Comparison of ENCODE assay signal across 21 mouse cellular contexts in the genomic region with DNA sequence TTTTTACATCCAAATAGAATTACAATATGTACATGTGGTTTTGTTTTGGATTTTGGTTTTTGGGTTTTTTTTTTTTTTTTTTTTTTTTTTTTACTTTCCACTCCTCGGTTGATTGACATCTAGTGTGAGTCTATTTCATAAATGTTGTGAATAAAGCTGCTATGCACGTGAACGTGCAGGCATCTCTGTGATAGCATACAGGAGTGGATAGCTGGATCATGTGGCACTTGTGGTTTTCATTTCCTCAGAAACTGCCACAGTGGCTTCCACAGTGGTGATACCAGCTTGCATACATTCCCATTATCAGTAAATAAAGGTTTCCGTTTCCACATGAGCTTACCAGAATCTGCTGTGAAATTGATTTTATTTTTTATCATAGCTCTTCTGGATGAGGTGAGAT.
"Had no signal": no experiment of that assay in that cellular context is flagged by ENCODE, and none has a peak within 500 bp of the region (broad histone marks: within the 10 kb centered on the region; RNA-seq: fewer than 3 reads in every experiment).

No protein-coding gene starts in this region.

- H3K27ac ChIP-seq: layer of hippocampus, adult 2 months; limb, embryonic 10.5 days; limb, embryonic 13.5 days; liver, embryonic 15.5 days; macrophage; midbrain, embryonic 12.5 days; midbrain, embryonic 15.5 days; neural tube, embryonic 12.5 days; stomach, embryonic 15.5 days had no signal

- H3K36me3 ChIP-seq: limb, embryonic 10.5 days; limb, embryonic 13.5 days; liver, embryonic 15.5 days; midbrain, embryonic 12.5 days; midbrain, embryonic 15.5 days; neural tube, embryonic 12.5 days; stomach, embryonic 15.5 days had no signal

- H3K4me2 ChIP-seq: limb, embryonic 13.5 days; liver, embryonic 15.5 days; lung, embryonic 14.5 days; midbrain, embryonic 12.5 days; midbrain, embryonic 15.5 days; neural tube, embryonic 12.5 days; stomach, embryonic 15.5 days had no signal

- H3K27me3 ChIP-seq: limb, embryonic 13.5 days; liver, embryonic 15.5 days; midbrain, embryonic 12.5 days; midbrain, embryonic 15.5 days; neural tube, embryonic 12.5 days; stomach, embryonic 15.5 days had no signal

- DNase-seq: kidney, adult 11 months; kidney, adult 8-10 months; kidney, postnatal 14 days; kidney, postnatal 4 days; layer of hippocampus, adult 9-11 months; lung, embryonic 14.5 days; retina, postnatal 1 day; right cerebral cortex, postnatal 25 days; spleen, adult 18-20 months; thymus, adult 18-20 months; thymus, postnatal 4 days had no signal

- H3K9me3 ChIP-seq: limb, embryonic 10.5 days; limb, embryonic 13.5 days; liver, embryonic 15.5 days; midbrain, embryonic 12.5 days; midbrain, embryonic 15.5 days; neural tube, embryonic 12.5 days; stomach, embryonic 15.5 days had no signal

- H3K4me1 ChIP-seq: limb, embryonic 10.5 days; limb, embryonic 13.5 days; liver, embryonic 15.5 days; midbrain, embryonic 12.5 days; midbrain, embryonic 15.5 days; neural tube, embryonic 12.5 days; stomach, embryonic 15.5 days had no signal

- ATAC-seq: lung, postnatal 0 days; midbrain, embryonic 15.5 days had no signal

- H3K4me3 ChIP-seq: layer of hippocampus, adult 2 months; limb, embryonic 10.5 days; limb, embryonic 13.5 days; liver, embryonic 15.5 days; midbrain, embryonic 12.5 days; midbrain, embryonic 15.5 days; neural tube, embryonic 12.5 days; stomach, embryonic 15.5 days had no signal

- H3K9ac ChIP-seq: limb, embryonic 13.5 days; liver, embryonic 15.5 days; lung, embryonic 14.5 days; midbrain, embryonic 12.5 days; midbrain, embryonic 15.5 days; neural tube, embryonic 12.5 days; stomach, embryonic 15.5 days had no signal
